Mouse (Mus musculus): ENCODE measurements around the gene Slc1a2. TPM values are rescaled to one million over a fixed set of nuclear protein-coding genes. Genes with fewer than 3 reads are reported as not detected.

Slc1a2 gene
- polyA plus RNA-seq, 1 experiment from 2014 or later = 0.38 TPM

DNA sequence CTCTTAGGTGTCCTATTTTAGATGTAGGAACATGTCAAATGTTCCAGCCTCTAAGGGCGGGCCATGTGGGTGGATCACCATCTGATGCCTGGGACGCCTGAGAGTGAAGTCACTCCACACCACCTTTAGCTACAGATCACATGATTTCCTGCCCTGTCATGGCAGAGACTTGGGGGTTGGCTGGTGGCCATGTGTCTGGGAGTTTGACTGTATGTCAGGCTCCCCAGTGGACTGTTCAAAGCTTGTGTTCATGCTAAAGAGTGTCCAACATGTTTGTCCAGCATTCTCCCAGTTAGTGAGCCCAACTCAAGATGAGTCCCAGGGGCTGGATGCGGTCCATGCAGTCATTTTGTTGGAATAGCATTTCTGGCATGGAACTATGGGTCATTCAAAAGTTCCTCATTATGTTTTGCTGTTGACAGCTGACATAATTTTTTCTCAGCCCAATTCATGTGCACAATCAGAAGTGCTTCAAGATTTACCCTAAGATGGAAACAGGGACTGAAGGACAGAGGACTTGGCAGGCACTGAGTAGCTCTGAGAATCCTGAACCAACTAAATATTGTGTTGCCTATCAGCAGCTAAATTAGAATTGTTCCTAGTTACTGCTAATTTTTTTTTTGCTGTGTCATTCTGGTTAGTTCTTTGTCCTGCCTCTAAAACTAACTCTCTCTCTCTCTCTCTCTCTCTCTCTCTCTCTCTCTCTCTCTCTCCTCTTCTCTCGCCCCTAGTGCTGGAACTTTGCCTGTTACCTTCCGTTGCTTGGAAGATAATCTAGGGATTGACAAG lies 102.0 kb downstream of the Slc1a2 start:
- H3K27ac ChIP-seq = no peak overlapping the region
- H3K9me3 ChIP-seq (replicated peaks) = no peaks in the 10 kb centered on the region
- DNase-seq (ENCODE audit: low spot score) = no peak
- no peak overlapping the region for H3K4me3 ChIP-seq
- H3K36me3 ChIP-seq = no peaks in the 10 kb centered on the region
- no peaks in the 10 kb centered on the region for H3K4me1 ChIP-seq
- 83% methylated on average over 5 of the region's 5 CpGs for WGBS
- no peaks in the 10 kb centered on the region for H3K27me3 ChIP-seq (ENCODE audit: low read depth, poor library complexity, severe bottlenecking)

DNA sequence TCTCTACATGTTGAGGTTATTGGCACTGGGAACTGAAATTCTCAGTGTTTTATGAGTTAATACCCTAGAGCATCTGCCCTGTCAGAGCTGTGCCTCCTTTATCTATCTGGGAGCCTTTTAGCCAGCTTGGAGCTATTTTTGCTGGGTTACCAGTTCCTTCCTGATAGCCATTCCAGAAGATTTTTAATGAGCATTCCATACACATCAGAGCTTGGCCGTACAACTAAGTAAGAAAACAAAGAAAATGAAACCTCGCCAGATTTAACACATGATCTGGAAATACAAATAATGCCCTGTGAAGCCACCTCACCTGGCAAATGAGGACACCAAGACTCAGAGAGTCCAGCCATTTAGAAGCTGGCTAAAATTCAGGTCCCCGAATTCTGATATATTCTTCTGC lies 104.7 kb downstream of the Slc1a2 start:
- Histone ChIP-seq H3K27ac (no peak overlapping the region), H3K27me3 (ENCODE audit: low read depth, poor library complexity, severe bottlenecking) (no peaks in the 10 kb centered on the region), H3K4me3 (no peak overlapping the region), H3K9me3 (replicated peaks) (no peaks in the 10 kb centered on the region), H3K4me1 (no peaks in the 10 kb centered on the region), H3K36me3 (no peaks in the 10 kb centered on the region)
- DNase-seq (ENCODE audit: low spot score) = no peak
- 96% methylated on average over 3 of the region's 3 CpGs for WGBS

DNA sequence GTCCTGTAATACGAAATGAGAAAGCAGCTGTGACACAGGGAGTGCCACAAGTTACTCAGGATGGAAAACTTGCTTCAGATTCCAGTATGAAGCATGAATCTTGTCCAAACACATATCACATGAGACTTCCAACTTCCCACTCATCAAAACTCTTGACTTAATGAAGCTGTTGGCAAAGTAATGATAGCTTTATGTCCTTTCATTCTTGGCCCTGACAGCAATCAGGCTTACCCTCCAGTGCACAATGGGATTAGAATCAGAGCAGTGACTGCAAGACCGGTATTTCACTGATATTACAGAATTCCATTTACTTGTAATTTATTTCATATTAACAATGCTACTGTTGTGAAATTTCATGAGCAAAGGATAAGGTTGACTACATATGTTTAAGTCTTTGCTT lies 105.5 kb downstream of the Slc1a2 start:
- Histone ChIP-seq H3K9me3 (replicated peaks) (no peaks in the 10 kb centered on the region), H3K27ac (no peak overlapping the region), H3K4me1 (no peaks in the 10 kb centered on the region), H3K27me3 (ENCODE audit: low read depth, poor library complexity, severe bottlenecking) (no peaks in the 10 kb centered on the region), H3K4me3 (no peak overlapping the region), H3K36me3 (no peaks in the 10 kb centered on the region)
- whole genome bisulfite sequencing = 92% methylated on average over 2 of the region's 2 CpGs
- DNase-seq (ENCODE audit: low spot score) = no peak

GRCm38 (mm10) chr2:102764602-102765374 lies 106.3 kb downstream of the Slc1a2 start:
- Histone ChIP-seq H3K9me3 (replicated peaks) (no peaks in the 10 kb centered on the region), H3K4me3 (no peak overlapping the region), H3K27ac (no peak overlapping the region), H3K4me1 (no peaks in the 10 kb centered on the region), H3K27me3 (ENCODE audit: low read depth, poor library complexity, severe bottlenecking) (no peaks in the 10 kb centered on the region), H3K36me3 (no peaks in the 10 kb centered on the region)
- DNase-seq (ENCODE audit: low spot score) = no peak
- WGBS = 69% methylated on average over 8 of the region's 8 CpGs

DNA sequence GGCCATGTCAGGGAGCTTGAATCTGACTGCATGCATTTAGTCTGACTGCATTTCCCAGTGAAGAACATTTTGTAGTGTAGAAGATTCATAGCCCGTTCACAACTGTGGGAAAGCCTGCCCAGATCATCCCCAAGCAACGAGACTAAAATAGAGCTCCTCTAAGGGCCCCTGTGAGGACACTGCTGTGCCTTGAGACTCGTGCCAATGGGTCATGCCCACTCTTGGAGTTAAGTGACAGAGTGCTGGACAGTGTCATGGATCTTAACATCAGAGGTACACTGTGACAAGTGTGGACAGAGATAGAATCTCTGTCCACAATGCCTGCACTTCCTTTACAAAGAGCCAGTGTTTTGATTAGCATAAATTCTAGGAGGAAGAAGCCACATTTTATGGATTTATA lies 109.8 kb downstream of the Slc1a2 start:
- no peaks in the 10 kb centered on the region for H3K27me3 ChIP-seq (ENCODE audit: low read depth, poor library complexity, severe bottlenecking)
- 69% methylated on average over 3 of the region's 3 CpGs for WGBS
- H3K27ac ChIP-seq = no peak overlapping the region
- no peaks in the 10 kb centered on the region for H3K9me3 ChIP-seq (replicated peaks)
- H3K4me3 ChIP-seq = no peak overlapping the region
- no peaks in the 10 kb centered on the region for H3K4me1 ChIP-seq
- DNase-seq (ENCODE audit: low spot score) = no peak
- no peaks in the 10 kb centered on the region for H3K36me3 ChIP-seq

- no peak overlapping the region for H3K27ac ChIP-seq
- DNase-seq (ENCODE audit: low spot score) = no peak
- no peaks in the 10 kb centered on the region for H3K9me3 ChIP-seq (replicated peaks)
- no peaks in the 10 kb centered on the region for H3K4me1 ChIP-seq
- no peaks in the 10 kb centered on the region for H3K36me3 ChIP-seq
- WGBS = 98% methylated on average over 1 of the region's 1 CpGs
- no peaks in the 10 kb centered on the region for H3K27me3 ChIP-seq (ENCODE audit: low read depth, poor library complexity, severe bottlenecking)
- H3K4me3 ChIP-seq = no peak overlapping the region
Observed at GRCm38 (mm10) chr2:102771304-102771703, 112.8 kb downstream of the Slc1a2 start.

GRCm38 (mm10) chr2:102772276-102772675 lies 113.8 kb downstream of the Slc1a2 start:
- H3K36me3 ChIP-seq = no peaks in the 10 kb centered on the region
- no peaks in the 10 kb centered on the region for H3K4me1 ChIP-seq
- no peak overlapping the region for H3K27ac ChIP-seq
- H3K9me3 ChIP-seq (replicated peaks) = no peaks in the 10 kb centered on the region
- no peak overlapping the region for H3K4me3 ChIP-seq
- H3K27me3 ChIP-seq (ENCODE audit: low read depth, poor library complexity, severe bottlenecking) = no peaks in the 10 kb centered on the region
- DNase-seq (ENCODE audit: low spot score) = no peak
- WGBS = 95% methylated on average over 5 of the region's 5 CpGs

DNA sequence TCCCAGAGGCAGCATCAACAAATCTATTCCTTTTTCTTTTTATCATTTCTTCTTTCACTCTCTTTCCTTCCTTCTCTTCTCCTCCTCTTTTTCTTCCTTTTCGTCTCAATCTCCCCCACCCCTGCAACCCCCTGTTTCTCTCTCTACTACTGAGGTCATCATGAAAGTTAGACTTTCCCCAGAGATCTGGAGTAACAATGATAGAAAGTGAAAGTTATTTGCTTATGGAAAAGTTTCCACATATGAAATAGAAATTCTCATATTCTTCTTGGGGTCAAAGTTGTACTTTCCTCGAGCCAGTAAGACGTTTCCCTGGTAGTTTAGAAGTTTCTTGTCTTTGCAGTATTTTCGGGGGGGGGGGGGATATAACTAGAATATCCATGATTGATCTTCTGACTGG lies 116.2 kb downstream of the Slc1a2 start:
- Histone ChIP-seq H3K27me3 (ENCODE audit: low read depth, poor library complexity, severe bottlenecking) (no peaks in the 10 kb centered on the region), H3K4me3 (no peak overlapping the region), H3K4me1 (no peaks in the 10 kb centered on the region), H3K27ac (no peak overlapping the region), H3K36me3 (no peaks in the 10 kb centered on the region), H3K9me3 (replicated peaks) (no peaks in the 10 kb centered on the region)
- 82% methylated on average over 4 of the region's 4 CpGs for WGBS
- no peak for DNase-seq (ENCODE audit: low spot score)

DNA sequence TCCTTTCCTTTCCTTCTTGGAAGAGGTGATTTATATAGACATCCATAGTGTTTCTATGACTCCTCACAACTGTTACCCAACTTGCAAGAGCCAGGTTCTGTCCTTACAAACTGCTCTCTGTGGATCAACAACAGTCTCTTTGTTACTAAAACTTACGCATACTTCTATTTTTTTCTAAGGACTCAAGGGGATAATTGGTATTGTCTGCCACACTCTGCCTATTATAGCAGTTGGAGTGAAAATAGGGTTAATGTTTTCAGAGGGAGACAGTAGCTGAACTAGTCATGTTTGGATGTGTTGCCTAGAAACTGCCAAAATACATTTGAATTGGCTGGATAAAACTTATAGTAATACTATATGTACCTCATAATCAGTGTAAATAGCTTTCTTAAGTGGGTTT lies 117.1 kb downstream of the Slc1a2 start:
- WGBS = 88% methylated on average over 1 of the region's 1 CpGs
- no peaks in the 10 kb centered on the region for H3K27me3 ChIP-seq (ENCODE audit: low read depth, poor library complexity, severe bottlenecking)
- no peak overlapping the region for H3K4me3 ChIP-seq

DNA sequence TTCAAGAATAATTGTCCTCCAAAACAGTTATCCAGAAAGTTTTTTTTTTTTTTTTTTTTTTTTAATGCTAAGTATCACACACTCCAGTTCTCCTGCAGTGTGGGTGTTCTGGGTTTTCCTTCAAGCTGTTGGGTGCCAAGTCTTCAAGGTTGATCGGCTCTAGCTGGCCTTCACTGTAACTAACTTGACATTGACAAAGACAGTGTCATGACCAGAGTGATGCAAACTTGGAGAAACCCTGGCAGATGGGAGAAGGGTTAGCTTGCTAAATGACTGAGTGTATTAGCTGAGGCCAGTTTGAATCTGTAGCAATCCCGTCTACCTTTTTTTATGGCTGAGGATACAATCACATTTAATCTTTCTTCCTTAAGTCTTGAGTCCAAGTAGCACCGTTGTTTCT lies 119.7 kb downstream of the Slc1a2 start:
- H3K27me3 ChIP-seq (ENCODE audit: low read depth, poor library complexity, severe bottlenecking) = no peaks in the 10 kb centered on the region
- WGBS = 93% methylated on average over 3 of the region's 3 CpGs

More for the DNA sequence above, 117.1 kb downstream of the Slc1a2 start:
- Histone ChIP-seq H3K4me1 (no peaks in the 10 kb centered on the region), H3K27ac (no peak overlapping the region), H3K9me3 (replicated peaks) (no peaks in the 10 kb centered on the region), H3K36me3 (no peaks in the 10 kb centered on the region)
- no peak for DNase-seq (ENCODE audit: low spot score)

DNA sequence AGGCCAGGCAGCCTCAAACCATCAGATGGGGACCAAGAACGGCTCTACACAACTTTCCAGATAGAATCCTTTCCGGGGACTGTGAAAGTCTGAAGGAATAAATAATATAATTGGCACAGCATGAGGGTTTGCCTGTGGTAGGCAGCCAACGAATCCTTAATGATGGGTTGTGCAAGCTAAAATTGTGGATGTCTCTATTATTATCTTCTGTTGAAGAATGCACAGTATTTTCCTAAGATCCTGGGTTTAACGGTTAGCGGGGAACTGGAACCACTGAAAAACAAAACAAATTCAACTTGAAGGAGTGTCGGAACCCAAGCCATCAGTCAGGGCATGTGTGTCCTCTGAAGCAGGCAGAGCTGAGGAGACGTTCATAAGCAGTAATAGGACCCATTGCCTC lies 124.3 kb downstream of the Slc1a2 start:
- no peaks in the 10 kb centered on the region for H3K4me1 ChIP-seq
- H3K27ac ChIP-seq = no peak overlapping the region
- no peaks in the 10 kb centered on the region for H3K27me3 ChIP-seq (ENCODE audit: low read depth, poor library complexity, severe bottlenecking)
- no peaks in the 10 kb centered on the region for H3K36me3 ChIP-seq
- no peaks in the 10 kb centered on the region for H3K9me3 ChIP-seq (replicated peaks)
- H3K4me3 ChIP-seq = no peak overlapping the region
- DNase-seq (ENCODE audit: low spot score) = no peak
- 85% methylated on average over 7 of the region's 7 CpGs for WGBS

More for the DNA sequence above, 119.7 kb downstream of the Slc1a2 start:
- no peak for DNase-seq (ENCODE audit: low spot score)
- no peaks in the 10 kb centered on the region for H3K4me1 ChIP-seq
- no peak overlapping the region for H3K27ac ChIP-seq
- H3K4me3 ChIP-seq = no peak overlapping the region
- no peaks in the 10 kb centered on the region for H3K9me3 ChIP-seq (replicated peaks)
- no peaks in the 10 kb centered on the region for H3K36me3 ChIP-seq

DNA sequence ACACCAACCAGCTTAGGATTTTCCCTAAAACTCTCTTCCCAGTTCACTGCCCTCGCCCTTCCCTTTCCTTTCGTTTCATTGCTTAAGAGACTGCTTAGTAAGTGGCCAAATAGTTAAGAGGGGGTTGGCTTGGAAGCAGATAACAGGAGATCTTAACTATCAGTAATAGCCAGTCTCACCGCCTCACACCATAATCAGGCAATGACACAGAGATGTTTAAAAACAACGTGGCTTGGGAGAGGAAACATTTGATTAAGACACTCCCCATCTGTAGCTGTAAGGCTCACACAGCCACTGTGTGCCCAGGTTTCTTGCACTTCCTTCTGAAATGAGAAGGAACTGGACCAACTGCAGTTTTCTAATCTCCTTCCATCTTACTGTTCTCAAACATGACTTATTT lies 127.2 kb downstream of the Slc1a2 start:
- Histone ChIP-seq H3K27me3 (ENCODE audit: low read depth, poor library complexity, severe bottlenecking) (no peaks in the 10 kb centered on the region), H3K27ac (no peak overlapping the region), H3K4me1 (no peaks in the 10 kb centered on the region), H3K9me3 (replicated peaks) (no peaks in the 10 kb centered on the region), H3K4me3 (no peak overlapping the region), H3K36me3 (no peaks in the 10 kb centered on the region)
- WGBS = 66% methylated on average over 4 of the region's 4 CpGs
- no peak for DNase-seq (ENCODE audit: low spot score)

- Histone ChIP-seq H3K4me1 (peaks cover 11% of the 10 kb centered on the region), H3K27me3 (ENCODE audit: low read depth, poor library complexity, severe bottlenecking) (no peaks in the 10 kb centered on the region), H3K4me3 (no peak overlapping the region), H3K27ac (no peak overlapping the region), H3K9me3 (replicated peaks) (no peaks in the 10 kb centered on the region), H3K36me3 (no peaks in the 10 kb centered on the region)
- 86% methylated on average over 2 of the region's 2 CpGs for WGBS
- DNase-seq (ENCODE audit: low spot score) = no peak
Observed at GRCm38 (mm10) chr2:102791641-102792040, 133.2 kb downstream of the Slc1a2 start.

All from limb, embryonic 10.5 days (tissue).